Mouse (Mus musculus) spleen, adult 2 months (tissue): ENCODE measurements around the gene Asrgl1. TPM values are rescaled to one million over a fixed set of nuclear protein-coding genes. Genes with fewer than 3 reads are reported as not detected.
A peak's percentile ranks its signal among the peaks of the same experiment; 100 is the strongest.
"Not testable (repeated sequence)": the region's sequence is repeated elsewhere in the genome, so short reads cannot be mapped to it uniquely, and the experiment has no call there.

Experiments used
- DNase-seq, 2 experiments: peaks; one replicate each; pipeline versions ENCODE4 v3.0.0 to v3.0.0-alpha.2; 2012 to 2021; ENCODE audit warnings: low spot score in 2 of 2, low read depth in 1 of 2
- H3K27ac ChIP-seq: fragments of 200-500 bp; 2 replicates; pipeline ENCODE4 v1.5.1; 2012; ENCODE audit warnings: low read length, inconsistent platforms; ENCODE audit not compliant: insufficient read depth
- H3K27me3 ChIP-seq: fragments of 200-500 bp; 2 replicates; pipeline ENCODE4 v1.6.1; 2012; ENCODE audit warnings: mild to moderate bottlenecking, moderate library complexity, low read length, inconsistent platforms; ENCODE audit not compliant: control insufficient read depth, insufficient read depth
- H3K36me3 ChIP-seq: fragments of 200-500 bp; 2 replicates; pipeline ENCODE4 v1.6.1; 2012; ENCODE audit warnings: mild to moderate bottlenecking, low read length, inconsistent platforms; ENCODE audit not compliant: control insufficient read depth, insufficient read depth
- H3K4me1 ChIP-seq: fragments of 200-500 bp; 2 replicates; pipeline ENCODE4 v1.6.1; 2011; ENCODE audit warnings: inconsistent platforms; ENCODE audit not compliant: control insufficient read depth, insufficient read depth, insufficient read length
- H3K4me3 ChIP-seq: fragments of 200-500 bp; 2 replicates; pipeline ENCODE4 v1.5.1; 2011; ENCODE audit warnings: mild to moderate bottlenecking, inconsistent platforms; ENCODE audit not compliant: insufficient read depth, insufficient read length; ENCODE audit errors: extremely low read depth
- CTCF ChIP-seq: fragments of 200-500 bp; IDR thresholded peaks from 2 replicates; pipeline ENCODE4 v1.5.1; 2011; ENCODE audit warnings: mild to moderate bottlenecking, inconsistent platforms; ENCODE audit not compliant: insufficient read depth, insufficient read length, insufficient replicate concordance; ENCODE audit errors: extremely low read depth
- POLR2A ChIP-seq: fragments of 200-500 bp; IDR thresholded peaks from 2 replicates; pipeline ENCODE4 v1.6.1; 2011; ENCODE audit warnings: low read depth, low read length, inconsistent platforms
- WGBS: fragments of 180-500 bp; shearing (Covaris S2); methylation state at CpG from one replicate; pipeline ENCODE4 v1.1.7; 2018; 5-methylcytosine and 5-hydroxymethylcytosine counted together
- polyA plus RNA-seq: library from polyadenylated mRNA; depleted of rRNA; stranded (reverse); fragments of >200 nt; gene quantifications from 2 replicates; pipeline ENCODE4 v1.2.3, GENCODE M21; 2012; rRNA removed

Gene Asrgl1
- polyA plus RNA-seq: 4.5 and 6.2 TPM in 2 replicates

DNA sequence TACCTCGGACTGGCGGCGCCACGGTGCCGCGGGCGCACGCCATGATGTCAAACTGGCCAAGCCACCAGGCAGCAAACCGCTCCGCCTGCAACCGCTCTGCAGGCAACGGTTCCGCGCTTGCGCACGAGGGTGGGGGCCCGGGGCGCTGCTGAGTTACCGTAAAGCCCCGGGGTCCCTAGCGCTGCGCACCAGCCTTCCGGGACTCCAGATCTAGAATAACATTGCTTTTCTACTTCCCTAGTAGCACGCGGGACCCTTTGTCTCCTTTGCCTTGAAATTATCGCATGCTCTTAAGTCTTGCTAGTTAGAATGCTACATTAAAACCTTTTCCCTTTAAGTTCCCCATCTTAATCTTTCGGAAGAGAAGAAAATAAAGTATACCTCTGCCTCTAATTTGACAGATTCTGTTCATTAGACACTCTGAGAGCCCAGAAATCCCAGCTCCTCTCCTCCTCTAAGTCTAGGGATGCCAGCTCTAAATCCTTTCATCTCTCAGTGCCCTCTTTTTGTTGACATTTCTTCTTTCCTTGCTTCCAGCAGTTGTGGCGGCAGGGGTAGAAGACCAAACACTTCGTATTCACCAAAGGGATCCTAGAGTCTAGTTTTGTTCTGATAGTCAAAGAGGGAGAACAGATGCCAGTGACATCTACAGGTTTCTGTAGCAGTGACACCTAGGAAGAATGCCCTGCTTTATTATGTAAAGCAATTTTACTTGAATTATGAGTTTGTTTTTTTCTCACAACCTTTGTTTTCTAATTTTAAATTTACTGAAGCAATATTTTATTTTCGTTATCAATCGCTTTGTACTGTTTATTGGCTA is at the start of gene Asrgl1:
Gene Asrgl1, minus strand, starts transcription at position 125 of the 820 bp plus-strand sequence.
- 11% methylated on average over 31 of the region's 31 CpGs for WGBS
- H3K4me3 ChIP-seq: peak within 1 kb of the TSS; percentile 90
- peak; percentile 67 to 90 for DNase-seq
- H3K4me1 ChIP-seq: no peaks in the 10 kb centered on the region; the same call in 1 of the 2 replicates
- TF ChIP-seq POLR2A: peak; percentile 61
- no peak for TF ChIP-seq CTCF
- H3K27ac ChIP-seq: peak within 1 kb of the TSS; percentile 80
- H3K36me3 ChIP-seq: 0 out of 2 replicates have a peak, but pooled peaks cover 1% of the 10 kb centered on the region
- H3K27me3 ChIP-seq: no peaks in the 10 kb centered on the region

GRCm38 (mm10) chr19:9146214-9146613 is 10.8 kb upstream of the Asrgl1 start:
- Histone ChIP-seq H3K36me3 (no peaks in the 10 kb centered on the region), H3K27me3 (no peaks in the 10 kb centered on the region), H3K4me1 (no peaks in the 10 kb centered on the region), H3K27ac (no peak overlapping the region), H3K4me3 (no peak overlapping the region)
- TF ChIP-seq CTCF (no peak), POLR2A (no peak)
- 73% methylated on average over 4 of the region's 4 CpGs for WGBS
- no peak for DNase-seq

DNA sequence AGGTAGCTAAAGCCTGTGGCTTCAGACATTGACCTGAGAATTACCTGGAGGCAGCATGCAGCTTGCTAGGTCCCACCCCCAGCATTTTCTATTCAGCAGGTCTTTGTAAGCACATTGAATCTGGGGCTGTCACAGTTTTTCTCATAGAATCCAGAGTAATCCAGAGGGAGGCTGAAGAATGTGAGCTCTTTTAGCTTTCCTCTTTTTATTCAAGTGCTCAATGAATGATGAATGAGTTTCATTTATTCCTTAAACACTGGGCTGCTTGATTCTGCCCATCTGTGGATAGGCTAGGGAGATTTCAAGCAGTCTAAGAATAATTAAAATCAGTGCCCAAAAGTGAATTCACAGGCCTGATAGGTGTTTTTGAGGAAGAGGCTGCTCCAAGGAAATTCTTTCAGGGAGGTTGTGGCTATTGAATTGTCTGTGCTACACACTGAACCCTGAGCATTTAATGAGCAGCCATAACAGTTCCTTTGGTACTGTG is 8.2 kb upstream of the Asrgl1 start:
- H3K4me3 ChIP-seq: no peak overlapping the region
- no peak overlapping the region for H3K27ac ChIP-seq
- no peaks in the 10 kb centered on the region for H3K4me1 ChIP-seq
- no peaks in the 10 kb centered on the region for H3K36me3 ChIP-seq
- no peak for TF ChIP-seq POLR2A
- TF ChIP-seq CTCF: no peak
- H3K27me3 ChIP-seq: no peaks in the 10 kb centered on the region
- no peak for DNase-seq

GRCm38 (mm10) chr19:9143230-9143629 is 7.8 kb upstream of the Asrgl1 start:
- Histone ChIP-seq H3K4me1 (no peaks in the 10 kb centered on the region), H3K27ac (no peak overlapping the region), H3K27me3 (no peaks in the 10 kb centered on the region), H3K36me3 (no peaks in the 10 kb centered on the region), H3K4me3 (no peak overlapping the region)
- WGBS: 83% methylated on average over 2 of the region's 2 CpGs
- DNase-seq: no peak
- TF ChIP-seq POLR2A (no peak), CTCF (no peak)

DNA sequence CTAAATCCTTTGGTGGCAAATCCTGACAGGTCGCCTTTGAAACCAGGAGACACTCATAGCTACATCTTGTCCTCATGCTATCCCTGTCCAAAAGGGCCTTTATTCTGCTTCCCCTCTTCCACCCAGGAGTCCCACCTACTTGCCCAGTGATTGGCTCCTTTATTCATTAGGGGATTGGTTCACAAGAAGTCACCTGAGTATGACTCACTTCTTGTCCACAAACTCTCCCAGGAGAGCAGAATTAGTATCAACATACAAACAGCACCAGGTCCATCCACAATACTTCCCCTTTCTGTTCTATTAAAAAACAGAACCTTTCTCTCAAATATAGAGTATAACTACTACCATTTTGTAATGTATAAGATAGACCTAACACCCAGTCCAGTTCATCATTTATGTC is 4.9 kb upstream of the Asrgl1 start:
- not testable (repeated sequence) for H3K4me3 ChIP-seq, H3K27ac ChIP-seq, H3K27me3 ChIP-seq, DNase-seq, H3K4me1 ChIP-seq, H3K36me3 ChIP-seq
- 79% methylated on average over 1 of the region's 1 CpGs for WGBS

DNA sequence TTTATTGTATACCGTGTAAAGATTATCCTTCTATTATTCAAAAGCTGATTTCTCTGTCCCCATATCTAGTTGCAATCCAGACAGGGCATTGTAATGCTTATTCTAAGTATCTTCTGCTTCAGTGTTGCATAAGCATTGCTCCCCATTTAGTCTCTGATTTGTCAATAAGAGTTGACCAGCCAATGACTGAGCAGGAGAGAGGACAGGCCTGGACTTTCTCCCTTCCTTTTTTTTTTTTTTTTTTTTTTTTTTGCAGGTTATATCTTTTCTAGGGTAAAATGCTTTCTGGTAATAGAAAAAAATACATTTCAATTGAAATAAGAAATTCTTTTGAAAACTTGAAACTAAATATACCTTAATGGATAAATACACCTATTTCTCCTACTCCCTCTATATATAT is 1.7 kb upstream of the Asrgl1 start:
- TF ChIP-seq CTCF (no peak), POLR2A (no peak)
- Histone ChIP-seq H3K27ac (no peak overlapping the region), H3K4me1 (no peaks in the 10 kb centered on the region), H3K36me3 (0 out of 2 replicates have a peak, but pooled peaks cover 1% of the 10 kb centered on the region), H3K27me3 (no peaks in the 10 kb centered on the region), H3K4me3 (no peak overlapping the region)
- no peak for DNase-seq
- 98% methylated on average over 1 of the region's 1 CpGs for WGBS
